Mouse (Mus musculus): Measurements from ENCODE around the gene Agr2.

- TF ChIP-seq CTCF (IDR thresholded peaks at IDR 0.05; ENCODE audit: borderline replicate concordance, insufficient read depth, low read depth, low read length) (peak; percentile 20; the same call in 1 of the 2 replicates), POLR2A (IDR thresholded peaks at IDR 0.05; ENCODE audit: borderline replicate concordance, insufficient read depth, low read length) (no peak)
These were observed 49.1 kb downstream of the Agr2 start for GRCm38 (mm10) chr12:36041703-36042347.

Measured in cerebellum, adult 2 months (tissue).